Mouse (Mus musculus) small intestine, adult 2 months (tissue): ENCODE measurements around the gene Gcsam.

ENCODE experiments used
- CTCF ChIP-seq: fragments of 200-500 bp; IDR thresholded peaks from 2 replicates; pipeline ENCODE4 v1.5.1; 2012; ENCODE audit warnings: low read depth, mild to moderate bottlenecking, control low read depth, inconsistent platforms, low read length, moderate library complexity, mixed read lengths; ENCODE audit not compliant: insufficient replicate concordance, insufficient read length; ENCODE audit errors: extremely low read depth
- POLR2A ChIP-seq: fragments of 200-500 bp; IDR thresholded peaks from 2 replicates; pipeline ENCODE4 v1.6.1; 2012; ENCODE audit warnings: low read depth, mild to moderate bottlenecking, control low read depth, inconsistent platforms, low read length, moderate library complexity

- no peak for TF ChIP-seq CTCF
- no peak for TF ChIP-seq POLR2A
Measured at GRCm38 (mm10) chr16:45659596-45659995, 49.4 kb downstream of the Gcsam start.
